Mouse (Mus musculus) frontal cortex, postnatal 25 days (tissue): ENCODE results near the gene Farsb.
"Not testable (repeated sequence)": the region's sequence is repeated elsewhere in the genome, so short reads cannot be mapped to it uniquely, and the experiment has no call there.

ENCODE experiments used
- DNase-seq, 2 experiments: peaks; one replicate each; pipeline ENCODE4 v3.0.0; 2022; ENCODE audit warnings: low spot score in 2 of 2

Farsb gene

DNA sequence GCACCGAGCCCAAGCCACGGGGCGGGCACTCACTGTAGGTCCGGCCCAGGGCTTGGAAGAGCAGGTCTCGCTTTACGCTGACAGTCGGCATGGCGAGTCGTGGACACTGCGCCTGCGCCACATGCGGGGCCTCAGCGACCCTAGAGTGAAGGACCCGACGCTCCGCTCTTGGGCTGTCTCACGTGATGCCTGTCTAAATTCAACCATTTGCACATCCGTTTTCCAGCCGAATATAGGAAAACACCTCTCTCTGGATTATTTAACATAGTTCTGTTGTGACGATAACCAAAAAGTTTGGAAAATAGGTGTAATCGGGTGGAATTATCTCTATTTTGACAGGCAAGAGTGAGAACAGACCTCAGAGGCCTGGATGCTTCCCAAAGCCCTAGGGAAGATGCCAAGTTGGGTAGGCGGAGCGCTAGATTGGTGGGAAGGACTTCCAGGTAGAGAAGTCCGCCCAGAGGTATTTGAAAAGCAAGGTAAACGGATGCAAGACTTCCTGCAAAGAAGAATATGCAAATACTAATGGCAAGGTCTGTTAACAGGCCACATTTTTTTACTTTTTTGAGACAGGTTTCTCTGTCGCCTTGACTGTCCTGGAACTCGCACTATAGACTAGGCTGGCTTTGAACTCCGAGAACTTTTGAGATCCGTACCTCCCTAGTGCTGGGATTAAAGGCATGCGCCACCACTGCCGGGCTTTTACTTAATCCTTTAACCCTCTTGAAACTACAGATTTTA, at the start of gene Farsb:
Gene Farsb (minus strand): TSS at position 146 of the 741 bp plus-strand sequence.
- DNase-seq = peak; percentile 81 to 85

DNA sequence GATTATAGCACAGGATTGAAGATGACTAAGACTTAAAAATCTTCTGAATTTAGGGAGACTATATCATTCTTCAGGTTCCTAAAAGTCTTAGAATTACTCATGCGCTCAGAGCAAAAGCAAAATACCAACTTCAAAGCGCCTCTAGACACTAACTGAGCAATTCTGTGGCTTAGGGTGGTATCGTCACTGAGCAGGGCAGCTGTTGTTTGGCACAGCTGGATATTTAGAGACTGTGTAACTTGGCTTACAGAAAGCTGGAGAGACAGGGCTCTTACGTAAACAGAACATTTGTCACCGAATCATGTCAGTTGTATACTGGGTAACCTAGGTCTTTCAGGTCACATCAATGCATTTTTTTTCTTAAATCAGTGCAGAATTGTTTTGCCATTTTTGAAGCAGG, 49.7 kb upstream of the Farsb start:
- DNase-seq = no peak

DNA sequence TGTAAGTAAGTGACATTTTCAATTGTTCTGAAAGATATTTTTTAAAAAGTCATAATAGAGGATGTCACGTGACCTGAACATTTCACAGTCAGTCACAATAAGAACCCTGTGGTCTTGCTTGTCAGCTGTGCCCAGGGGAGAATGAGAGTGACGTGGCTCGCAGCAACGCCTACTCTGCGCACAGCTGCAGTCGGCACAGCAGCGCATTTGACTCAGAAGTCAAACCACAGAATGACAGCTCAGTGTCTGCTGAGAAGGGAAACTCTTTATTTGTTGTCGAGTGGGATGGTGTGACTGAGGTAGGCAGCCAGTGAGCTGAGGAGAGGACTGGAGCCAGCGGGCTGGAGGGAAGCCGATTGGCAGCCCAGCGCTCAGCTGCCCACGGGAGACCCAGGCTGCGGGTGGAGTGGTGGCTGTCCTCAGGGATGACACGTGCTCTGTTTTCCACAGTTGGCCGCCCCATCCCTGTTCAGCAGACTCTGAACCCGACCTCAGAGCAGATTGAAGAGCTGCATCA, 48.9 kb upstream of the Farsb start:
- DNase-seq = peak; percentile 54 to 73

DNA sequence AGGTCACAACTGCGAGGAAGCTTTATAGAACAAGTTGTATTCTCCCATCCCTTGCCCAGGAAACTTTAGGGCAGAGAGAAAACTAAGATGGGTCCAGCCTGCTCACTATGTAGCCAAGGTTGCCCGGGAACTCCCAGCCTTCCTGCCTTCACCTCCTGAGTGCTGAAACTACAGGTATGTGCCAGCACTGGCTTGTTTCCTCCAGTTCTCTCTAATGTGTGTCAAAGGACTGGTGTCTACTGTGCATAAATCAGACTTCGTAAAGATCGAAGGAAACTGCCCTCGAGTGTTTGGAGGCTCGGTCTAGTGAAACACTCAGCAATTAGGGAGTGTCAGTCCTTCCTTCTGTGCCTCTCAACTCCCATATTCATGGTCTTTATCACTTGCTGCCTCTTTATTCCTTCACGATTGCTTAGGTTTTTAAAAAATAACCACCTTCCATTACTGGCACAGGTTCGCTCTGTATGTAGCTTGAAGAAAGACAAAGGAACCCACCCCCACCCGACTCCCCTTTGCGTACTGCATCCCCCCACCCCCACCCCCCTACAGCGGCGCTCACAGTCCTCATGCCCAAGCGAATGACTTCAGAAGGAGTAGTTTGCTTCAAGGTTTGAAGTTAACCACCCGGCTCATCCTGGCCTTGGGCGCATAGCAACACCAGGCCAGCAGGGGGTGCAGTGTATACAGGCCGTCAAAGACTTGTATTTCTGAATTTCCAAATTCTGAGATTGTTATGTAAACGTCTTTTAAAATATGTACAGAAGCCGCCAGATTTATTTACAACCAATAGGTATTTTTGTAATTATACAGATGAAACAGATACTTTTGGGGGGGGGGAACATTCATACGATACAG, 47.8 kb upstream of the Farsb start:
- DNase-seq = peak; percentile 77 to 84

DNA sequence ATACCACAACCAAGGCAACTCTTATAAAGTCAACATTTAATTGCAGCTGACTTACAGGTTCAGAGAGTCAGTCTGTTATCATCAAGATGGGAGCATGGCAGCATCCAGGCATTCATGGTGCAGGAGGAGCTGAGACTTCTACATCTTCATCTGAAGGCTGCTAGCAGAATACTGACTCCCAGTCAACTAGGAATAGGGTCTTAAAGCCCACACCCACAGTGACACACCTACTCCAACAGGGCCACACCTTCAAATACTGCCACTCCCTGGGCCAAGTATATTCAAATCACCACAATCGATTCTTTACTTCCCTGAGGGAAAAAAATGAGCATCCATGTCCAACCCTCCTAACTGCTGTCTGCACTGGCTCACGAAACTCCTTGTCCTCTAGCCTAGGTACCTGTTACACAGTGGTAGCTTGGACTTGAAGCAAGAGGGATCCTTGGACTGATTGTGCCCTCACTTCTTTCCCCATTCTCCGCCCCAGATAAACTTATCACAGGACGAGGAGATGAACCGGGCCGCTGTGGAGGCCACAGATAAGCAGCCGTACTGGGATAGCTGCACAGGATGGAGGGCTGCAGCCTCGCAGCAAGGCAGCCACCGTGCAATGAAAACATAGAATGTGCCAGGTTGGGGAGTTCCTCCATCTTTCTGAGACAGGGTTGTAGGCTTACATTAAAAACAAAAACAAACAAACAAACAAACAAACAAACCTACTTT, 45.9 kb upstream of the Farsb start:
- no peak for DNase-seq

DNA sequence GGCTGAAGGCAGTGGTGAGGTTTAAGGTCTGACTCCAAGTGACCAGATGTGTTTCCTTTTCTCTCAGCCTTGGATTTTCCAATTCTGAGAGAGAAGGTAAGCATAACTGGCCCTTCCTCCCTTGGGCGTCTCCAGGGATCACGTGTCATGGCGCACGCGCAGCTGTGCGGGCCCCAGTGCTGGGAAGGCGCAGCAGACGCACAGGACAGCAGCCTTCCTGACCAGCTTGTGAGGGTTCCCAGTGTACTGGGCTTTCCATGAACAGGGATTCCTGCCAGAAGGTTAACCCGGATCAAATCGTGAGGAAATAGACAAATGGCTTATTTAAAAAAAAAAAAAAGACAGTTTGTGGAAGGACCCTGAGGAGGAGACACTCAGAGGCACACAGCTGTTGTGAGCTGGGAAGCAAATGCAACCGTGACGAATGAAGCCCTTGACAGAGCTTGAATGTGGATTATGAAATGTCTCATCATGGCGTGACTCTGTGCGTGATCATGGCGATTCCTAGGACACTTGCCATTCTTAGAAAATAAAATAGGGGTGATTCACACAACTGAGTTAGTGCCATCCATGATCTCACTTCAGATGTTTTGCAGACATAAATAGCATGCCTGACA, 43.6 kb upstream of the Farsb start:
- DNase-seq = no peak

DNA sequence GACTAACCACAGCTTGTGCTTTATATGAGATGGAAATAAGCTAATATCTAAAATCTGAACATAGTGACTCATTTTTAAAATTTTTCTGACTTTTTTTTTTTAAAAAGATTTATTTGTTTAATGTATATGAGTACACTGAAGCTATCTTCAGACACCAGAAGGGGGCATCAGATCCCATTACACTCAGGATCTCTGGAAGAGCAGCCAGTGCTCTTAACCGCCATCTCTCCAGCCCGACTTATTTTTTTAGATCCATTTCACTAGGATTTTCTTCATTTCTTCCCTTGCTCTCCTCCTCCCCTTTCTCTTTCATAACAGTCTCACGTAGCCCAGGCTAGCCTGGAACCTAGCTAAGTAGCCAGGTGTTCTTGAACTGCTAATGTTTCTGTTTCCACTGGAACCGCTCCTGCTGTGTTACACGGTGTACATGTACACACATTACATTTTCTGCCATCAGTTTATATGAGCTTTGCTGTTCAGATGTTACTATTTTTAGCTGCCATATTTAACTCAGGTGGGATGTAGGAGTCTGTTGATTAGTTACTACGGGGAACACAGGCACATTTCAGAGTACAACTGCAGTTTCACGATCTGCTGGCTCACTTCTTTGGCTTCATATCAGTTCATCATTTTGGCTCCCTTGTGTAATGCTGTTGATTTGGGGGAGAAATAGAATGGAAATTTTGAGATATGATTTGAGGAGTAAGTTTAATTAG, 42.0 kb upstream of the Farsb start:
- DNase-seq = no peak

DNA sequence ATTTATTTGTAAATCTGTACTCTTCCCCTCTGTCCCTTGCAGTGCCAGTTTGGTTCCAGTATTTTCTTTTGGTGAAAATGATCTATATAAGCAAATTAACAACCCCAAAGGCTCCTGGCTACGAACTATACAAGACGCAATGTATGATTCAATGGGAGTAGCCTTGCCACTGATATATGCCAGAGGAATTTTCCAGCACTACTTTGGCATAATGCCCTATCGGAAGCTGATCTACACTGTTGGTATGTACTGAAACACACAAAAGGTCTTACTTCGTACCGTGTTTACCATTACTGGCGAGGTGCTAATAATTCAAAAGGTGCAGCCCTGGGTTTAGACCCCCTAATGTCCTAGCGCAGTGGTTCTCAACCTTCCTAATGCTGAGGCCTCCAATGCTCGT, 40.3 kb upstream of the Farsb start:
- no peak for DNase-seq

DNA sequence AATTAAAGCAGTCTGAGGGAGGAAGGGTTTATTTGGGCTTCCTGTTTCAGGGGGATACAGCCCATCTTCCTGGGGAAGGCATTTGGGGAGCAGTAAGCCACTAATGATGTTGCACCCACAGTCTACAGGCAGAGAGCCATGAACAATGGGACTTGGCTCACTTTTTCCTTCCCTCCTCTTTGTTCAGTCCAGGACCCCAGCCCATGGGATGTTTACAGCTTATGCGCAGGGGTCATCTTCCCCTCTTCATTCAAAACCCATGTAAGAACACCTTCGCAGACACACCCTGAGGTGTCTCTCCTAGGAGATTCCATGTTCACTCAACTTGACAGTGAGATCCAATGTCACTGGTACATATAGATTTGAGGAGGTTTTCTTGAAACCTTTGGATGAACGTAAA, 39.7 kb upstream of the Farsb start:
- DNase-seq = no peak

DNA sequence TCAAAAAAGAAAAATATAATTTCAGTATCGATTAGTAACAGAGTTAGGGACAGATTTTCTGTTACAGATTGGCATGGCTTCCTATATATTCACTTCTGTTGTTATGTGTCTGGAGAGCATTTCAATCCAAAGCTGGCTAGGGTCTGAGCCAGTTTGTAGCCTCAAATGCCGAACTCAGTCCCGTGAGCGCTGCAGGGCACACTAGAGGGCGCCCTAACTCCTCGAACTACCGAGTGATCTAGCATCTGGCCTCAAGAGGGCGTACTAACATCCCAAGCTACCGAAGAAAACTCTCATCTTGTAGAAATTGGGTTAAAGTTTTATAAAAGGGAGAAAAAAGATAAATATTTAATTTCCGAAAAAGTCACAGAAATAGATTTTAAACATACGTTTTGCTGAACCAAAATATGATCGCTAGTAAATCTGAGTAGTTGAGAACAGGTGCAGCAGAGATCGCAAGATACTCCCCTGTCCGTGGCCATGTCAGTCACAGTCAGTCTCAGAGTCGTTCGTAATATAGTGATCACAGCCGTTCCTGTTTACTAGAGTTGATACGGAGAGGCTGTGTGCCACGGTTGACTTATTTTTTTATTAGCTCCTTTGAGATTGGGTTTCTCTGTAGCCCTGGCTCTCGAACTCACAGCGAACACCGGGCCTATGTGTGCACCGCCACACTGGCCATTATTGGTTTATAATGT, 36.6 kb upstream of the Farsb start:
- peak; percentile 61 to 69 for DNase-seq

DNA sequence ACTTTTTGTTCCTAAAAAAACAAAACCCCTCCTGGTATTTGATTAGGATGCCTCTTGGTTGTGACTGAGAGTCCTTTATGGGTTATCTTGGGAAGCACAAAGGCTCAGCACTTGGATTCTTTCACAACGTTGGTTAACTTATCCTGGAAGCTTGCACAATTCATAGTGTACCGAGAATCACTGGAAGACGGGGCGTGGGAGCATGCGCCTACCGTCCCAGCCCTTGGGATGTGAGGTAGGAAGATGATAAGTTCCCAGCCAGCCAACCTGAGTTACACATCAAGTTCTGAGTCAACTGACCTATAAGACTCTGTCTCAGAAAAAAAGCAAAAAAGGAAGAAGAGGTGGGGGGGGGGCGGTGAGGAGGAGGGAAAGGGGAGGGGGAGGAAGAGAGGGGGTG, 30.2 kb upstream of the Farsb start:
- DNase-seq = no peak

DNA sequence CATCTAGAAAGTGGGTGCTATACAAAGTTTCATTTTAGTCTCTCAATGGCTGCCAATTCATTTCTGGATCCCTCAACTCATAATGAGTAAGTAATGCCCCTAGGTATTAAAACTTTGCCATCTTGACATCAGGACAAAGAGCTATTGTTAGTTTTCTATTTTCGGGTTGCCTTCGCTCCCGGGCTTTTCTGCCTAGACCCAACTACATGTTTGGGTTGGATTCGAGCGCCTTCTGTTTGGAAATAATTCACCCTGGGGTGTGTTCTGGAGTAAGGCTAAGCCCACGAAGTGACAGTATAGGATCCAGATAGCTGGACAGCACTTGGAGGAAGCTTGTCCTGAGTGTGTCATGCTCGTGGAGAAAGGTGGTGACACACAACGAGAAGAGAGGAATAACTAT, 24.1 kb upstream of the Farsb start:
- no peak for DNase-seq

DNA sequence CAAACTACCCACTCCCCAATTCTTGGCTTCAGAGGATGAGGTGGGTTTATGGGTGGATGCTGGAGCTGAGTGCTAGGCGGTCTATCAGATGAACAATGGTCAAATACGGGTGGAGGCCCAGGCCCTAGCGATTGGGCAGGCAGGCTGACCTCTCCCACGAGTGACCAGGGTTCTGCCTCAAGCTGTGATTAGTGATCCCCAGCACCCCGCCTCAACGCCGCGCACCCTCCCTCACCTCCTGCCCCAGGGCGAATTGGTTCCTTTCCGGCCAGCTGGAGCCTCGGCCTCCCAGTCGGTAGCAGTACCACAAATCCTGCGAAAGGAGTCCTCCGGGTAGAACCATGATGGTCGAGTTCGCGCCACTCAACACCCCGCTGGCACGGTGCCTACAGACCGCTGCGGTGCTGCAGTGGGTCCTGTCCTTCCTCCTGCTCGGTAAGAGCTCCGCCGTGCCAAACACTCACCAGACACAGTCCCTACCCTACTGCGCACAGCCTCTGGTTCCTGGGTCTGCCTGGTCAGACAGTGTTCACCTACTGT, 23.0 kb upstream of the Farsb start, which contains the start of gene BC035947:
Gene BC035947 (minus strand): TSS at position 538 of the 540 bp plus-strand sequence.
- no peak for DNase-seq

DNA sequence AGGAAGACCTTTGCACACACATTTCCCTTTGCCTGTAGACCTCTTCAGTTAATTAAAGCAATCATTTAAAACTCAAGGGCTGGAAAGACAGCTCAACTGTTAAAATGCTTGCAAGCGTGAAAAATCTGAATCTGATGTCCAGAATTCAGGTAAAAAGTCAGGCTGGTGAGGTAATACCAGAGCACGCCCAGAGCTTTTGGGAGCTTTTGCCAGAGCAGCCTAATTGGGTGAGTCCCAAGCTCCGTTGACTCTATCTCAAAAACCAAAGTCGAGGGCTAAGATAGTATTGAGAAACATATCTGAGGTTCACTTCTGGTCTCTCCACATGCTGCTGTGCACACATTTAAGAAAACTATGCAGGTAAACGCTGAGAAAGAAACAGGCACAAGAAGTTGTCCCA, 22.2 kb upstream of the Farsb start, which contains the start of gene Mogat1:
Gene Mogat1 (plus strand): TSS at position 130 of the 400 bp plus-strand sequence.
- no peak for DNase-seq

DNA sequence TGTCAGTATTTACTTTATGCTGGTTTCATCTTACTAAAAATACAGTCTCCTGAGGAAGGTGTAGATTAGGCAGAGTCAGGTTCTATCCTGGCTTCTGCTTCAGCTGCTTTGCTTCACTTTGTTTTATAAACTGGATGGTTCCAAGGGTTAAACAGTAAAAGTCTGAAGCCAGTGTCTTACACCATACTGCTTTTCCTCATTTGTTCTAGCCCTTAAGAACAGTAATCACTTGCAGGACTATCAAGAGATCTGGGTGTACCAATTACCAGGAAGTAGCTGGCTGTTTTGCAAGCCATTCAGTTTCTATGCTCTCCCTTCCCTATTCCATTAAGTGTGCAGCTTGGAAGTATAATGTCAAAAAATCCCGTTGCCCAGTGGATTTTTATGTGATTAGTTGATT, 18.4 kb upstream of the Farsb start:
- no peak for DNase-seq

DNA sequence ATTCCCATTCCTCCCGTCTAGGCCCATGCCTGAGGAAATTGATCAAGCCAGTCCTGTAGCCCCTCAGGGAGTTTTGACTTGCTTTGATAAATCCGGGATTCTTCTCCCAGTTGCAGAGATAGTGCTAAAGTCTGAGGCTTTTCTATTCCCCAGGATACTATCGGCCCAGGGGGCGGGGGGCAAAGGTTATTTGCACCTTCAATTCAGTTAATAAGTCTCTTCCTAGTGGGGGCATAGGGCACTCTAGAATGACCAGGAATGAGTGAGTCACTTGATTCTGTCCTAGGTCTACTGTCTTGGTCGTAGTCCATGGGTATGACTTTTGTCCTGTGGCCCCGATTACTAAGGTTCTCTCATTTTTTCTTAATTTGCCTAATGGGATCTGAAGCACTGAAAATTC, 13.8 kb upstream of the Farsb start:
- DNase-seq = no peak

DNA sequence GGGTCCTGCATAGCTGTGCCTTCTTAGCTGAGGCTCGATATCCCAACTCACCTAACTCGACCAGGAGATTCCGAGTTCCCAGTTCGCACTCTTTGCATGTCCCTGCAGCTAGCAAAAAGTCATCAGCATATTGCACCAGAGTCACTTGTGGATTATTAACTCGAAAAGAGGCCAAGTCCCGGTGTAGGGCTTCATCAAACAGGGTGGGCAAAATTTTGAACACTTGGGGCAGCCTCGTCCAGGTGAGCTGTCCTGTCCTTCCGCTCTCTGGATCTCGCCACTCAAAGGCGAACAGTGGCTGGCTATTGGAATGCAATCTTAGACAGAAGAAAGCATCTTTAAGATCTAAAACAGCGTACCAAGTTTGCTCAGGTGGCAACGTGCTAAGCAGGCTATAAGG, 13.2 kb upstream of the Farsb start:
- not testable (repeated sequence) for DNase-seq

DNA sequence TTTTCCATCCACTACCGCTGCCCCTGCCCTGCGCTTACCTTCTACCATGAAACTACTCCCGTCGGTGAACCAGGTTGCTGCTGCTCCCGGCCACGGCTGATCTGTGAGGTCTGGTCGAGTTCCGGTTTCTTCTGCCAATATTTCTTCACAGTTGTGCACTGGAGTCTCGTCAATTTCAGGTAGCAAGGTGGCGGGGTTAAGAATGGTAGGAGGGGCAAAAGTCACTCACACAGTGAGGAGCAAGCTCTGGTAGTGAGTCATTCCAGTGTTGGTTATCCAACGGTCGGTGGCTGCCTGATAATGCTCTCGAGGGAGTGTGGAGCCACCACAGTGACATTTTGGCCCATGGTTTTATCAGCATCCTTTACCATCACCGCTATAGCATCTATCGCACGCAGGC, 12.3 kb upstream of the Farsb start:
- no peak for DNase-seq

DNA sequence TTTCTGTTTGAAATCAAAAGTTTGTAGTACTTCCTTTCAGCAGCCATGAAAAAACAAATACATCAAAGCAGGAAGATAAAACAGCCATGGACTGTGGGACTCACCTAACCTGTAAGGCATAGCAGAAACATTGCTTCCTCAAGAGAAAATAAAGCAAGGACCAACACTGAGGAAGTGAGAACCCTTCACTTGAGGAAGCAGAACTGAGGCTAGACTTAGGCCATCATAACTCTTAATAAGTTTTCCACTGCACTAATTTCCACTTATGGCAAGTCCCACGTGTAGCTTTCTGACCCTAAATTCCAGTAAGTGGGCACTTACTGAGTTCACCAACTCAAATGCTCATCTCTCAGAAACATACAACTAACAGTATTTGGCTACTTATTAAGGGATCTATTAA, 1.4 kb upstream of the Farsb start:
- no peak for DNase-seq

DNA sequence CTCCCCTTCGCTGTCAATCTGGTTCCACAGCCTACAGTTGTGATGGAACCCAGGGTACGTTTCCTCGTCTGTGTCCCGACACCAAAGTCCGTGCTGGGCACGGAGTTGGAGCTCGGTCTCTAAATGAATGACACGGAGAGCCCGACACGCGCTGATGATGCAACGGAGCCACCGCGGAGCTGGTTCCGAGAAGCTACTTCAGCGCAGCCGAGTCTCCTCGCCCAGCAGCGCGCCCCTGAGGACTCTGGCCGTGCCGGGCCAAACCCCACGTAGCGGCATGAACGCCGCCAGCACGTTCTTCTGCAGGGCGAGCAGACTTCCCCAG, 308 bp downstream of the Farsb start:
- DNase-seq = no peak
